Mouse (Mus musculus): ENCODE results near the gene Large1. TPM values are rescaled to one million over a fixed set of nuclear protein-coding genes. Genes with fewer than 3 reads are reported as not detected.
"Not testable (repeated sequence)": the region's sequence is repeated elsewhere in the genome, so short reads cannot be mapped to it uniquely, and the experiment has no call there.

The Large1 gene
- polyA plus RNA-seq (2012; rRNA removed) (1.1 TPM in 2 replicates), polyA plus RNA-seq (2014; fragmentation: Nextera tagmentation; extraction: Ambion mirVana) (0.56 and 0.97 TPM in 2 replicates)

DNA sequence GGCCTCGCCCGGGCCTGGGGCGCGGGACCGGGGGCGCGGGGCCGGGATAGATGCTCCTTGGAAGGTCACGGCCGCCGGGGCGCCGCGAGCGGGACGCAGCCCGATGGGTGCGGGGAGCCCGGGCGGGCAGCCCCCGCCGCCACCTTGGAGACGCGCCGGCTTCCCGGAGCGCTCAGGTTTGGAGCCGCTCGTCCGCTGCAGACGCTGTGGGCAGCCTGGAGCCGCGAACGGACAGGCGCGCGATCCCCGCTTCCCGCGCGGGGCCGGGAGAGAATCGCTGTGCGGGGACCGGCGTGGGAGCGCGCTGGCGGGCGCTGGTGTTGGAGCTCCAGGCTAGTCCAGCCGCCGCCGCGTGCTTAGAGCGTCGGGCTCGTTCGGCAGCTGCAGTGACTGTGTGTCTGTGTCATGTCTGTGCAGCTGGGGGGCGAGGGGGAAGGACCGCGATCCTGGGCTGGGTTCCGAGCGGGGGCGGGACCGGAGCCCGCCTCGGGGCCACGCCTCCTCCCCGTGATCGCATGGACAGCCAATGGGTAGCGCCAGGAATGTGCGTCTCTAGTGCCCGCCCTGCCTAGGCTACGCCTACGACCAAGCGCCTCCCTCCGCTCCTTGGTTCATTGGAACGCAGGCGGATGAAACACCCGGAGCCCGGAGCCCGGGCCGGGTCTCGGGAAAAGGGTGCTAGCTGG is at the start of gene Large1:
Gene Large1 (minus strand): TSS at position 433 of the 686 bp plus-strand sequence.
- peak; percentile 98 for ATAC-seq (ENCODE audit: insufficient read depth)
- peak within 1 kb of the TSS; percentile 73 for H3K4me2 ChIP-seq (ENCODE audit: low read depth)
- H3K4me1 ChIP-seq (replicated peaks; ENCODE audit: control insufficient read depth in 2 of 2, insufficient read depth in 2 of 2, low read length in 1 of 2), result peaks cover 0 to 4% of the 10 kb centered on the region in 2 experiments; a peak in 2 of 4 replicates
- no peak for TF ChIP-seq EP300 (IDR thresholded peaks at IDR 0.05; ENCODE audit: low read depth)
- DNase-seq (ENCODE audit: low read depth in 3 of 3, low spot score in 3 of 3), result peak; percentile 58 to 64 (median 63)
- under 1% methylated on average over 80 of the region's 84 CpGs for WGBS (ENCODE audit: insufficient replicate concordance)
- peak within 1 kb of the TSS; percentile 18 for H3K9ac ChIP-seq (replicated peaks)
- peaks cover 29% of the 10 kb centered on the region for H3K27me3 ChIP-seq (ENCODE audit: control insufficient read depth, insufficient read depth, low read length)
- no peaks in the 10 kb centered on the region for H3K9me3 ChIP-seq (ENCODE audit: control insufficient read depth, low read length)
- no peak within 1 kb of the TSS for H3K27ac ChIP-seq
- no peaks in the 10 kb centered on the region for H3K36me3 ChIP-seq (replicated peaks; ENCODE audit: control insufficient read depth, insufficient read depth, low read depth)
- peak within 1 kb of the TSS; percentile 62 to 65 for H3K4me3 ChIP-seq (ENCODE audit: insufficient read depth in 1 of 2, low read depth in 2 of 2, low read length in 2 of 2)

- Histone ChIP-seq H3K9me3 (ENCODE audit: control insufficient read depth, low read length) (no peaks in the 10 kb centered on the region), H3K27ac (no peak overlapping the region), H3K9ac (replicated peaks) (no peak overlapping the region), H3K27me3 (ENCODE audit: control insufficient read depth, insufficient read depth, low read length) (no peaks in the 10 kb centered on the region), H3K4me1 (replicated peaks; ENCODE audit: control insufficient read depth in 2 of 2, insufficient read depth in 2 of 2, low read length in 1 of 2) (no peaks in the 10 kb centered on the region), H3K4me3 (ENCODE audit: insufficient read depth in 1 of 2, low read depth in 2 of 2, low read length in 2 of 2) (no peak overlapping the region), H3K36me3 (replicated peaks; ENCODE audit: control insufficient read depth, insufficient read depth, low read depth) (no peaks in the 10 kb centered on the region), H3K4me2 (ENCODE audit: low read depth) (no peak overlapping the region)
- DNase-seq (ENCODE audit: low read depth in 3 of 3, low spot score in 3 of 3) (no peak), ATAC-seq (ENCODE audit: insufficient read depth) (no peak)
- no peak for TF ChIP-seq EP300 (IDR thresholded peaks at IDR 0.05; ENCODE audit: low read depth)
- TF ChIP-seq CTCF (IDR thresholded peaks at IDR 0.05; ENCODE audit: low read depth), result no peak
- 27% methylated on average over 1 of the region's 1 CpGs for WGBS (ENCODE audit: insufficient replicate concordance)
These were observed 47.0 kb upstream of the Large1 start for GRCm38 (mm10) chr8:73400343-73400742.

DNA sequence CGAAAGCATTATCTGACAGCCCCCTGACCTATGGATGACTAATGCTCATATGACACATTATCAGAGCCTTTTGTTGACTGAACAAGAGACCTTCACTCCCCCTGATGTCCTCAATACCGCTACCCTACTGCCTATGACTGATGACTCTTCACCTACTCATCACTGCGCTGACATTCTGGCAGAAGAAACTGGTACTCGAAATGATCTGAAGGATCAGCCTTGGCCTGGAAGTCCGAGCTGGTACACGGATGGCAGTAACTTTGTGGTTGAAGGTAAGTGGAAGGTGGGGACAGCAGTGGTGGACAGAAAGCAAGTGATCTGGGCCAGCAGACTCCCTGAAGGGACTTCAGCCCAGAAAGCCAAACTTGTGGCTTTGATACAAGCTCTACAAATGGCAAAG is 19.7 kb upstream of the Large1 start:
- 54% methylated on average over 6 of the region's 6 CpGs for WGBS (ENCODE audit: insufficient replicate concordance)
- ATAC-seq (ENCODE audit: insufficient read depth); H3K9ac ChIP-seq (replicated peaks): not testable (repeated sequence)

DNA sequence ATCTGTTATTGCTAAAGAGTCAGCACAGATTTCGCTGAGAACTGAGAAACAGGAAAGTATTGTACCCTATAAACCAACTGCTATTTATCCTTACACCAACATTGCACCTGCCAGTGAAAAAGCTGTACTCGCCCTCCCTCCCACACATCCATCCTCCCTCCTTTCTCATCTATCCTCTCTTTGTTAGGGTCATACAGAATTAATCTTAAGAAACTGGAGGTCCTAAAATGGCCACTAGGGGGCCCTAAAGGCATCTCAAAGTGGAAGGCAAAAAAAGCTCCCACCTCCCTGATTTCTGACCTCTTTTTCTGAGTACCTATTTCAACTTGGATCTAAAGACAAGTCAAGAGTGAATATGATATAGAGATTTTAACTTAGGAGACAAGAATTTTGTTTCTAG is 2.6 kb upstream of the Large1 start:
- Histone ChIP-seq H3K9ac (replicated peaks) (no peak overlapping the region), H3K4me2 (ENCODE audit: low read depth) (no peak overlapping the region), H3K27ac (no peak overlapping the region), H3K36me3 (replicated peaks; ENCODE audit: control insufficient read depth, insufficient read depth, low read depth) (no peaks in the 10 kb centered on the region), H3K9me3 (ENCODE audit: control insufficient read depth, low read length) (no peaks in the 10 kb centered on the region), H3K4me3 (ENCODE audit: insufficient read depth in 1 of 2, low read depth in 2 of 2, low read length in 2 of 2) (no peak overlapping the region), H3K4me1 (replicated peaks; ENCODE audit: control insufficient read depth in 2 of 2, insufficient read depth in 2 of 2, low read length in 1 of 2) (peaks cover 0 to 4% of the 10 kb centered on the region in 2 experiments; a peak in 2 of 4 replicates), H3K27me3 (ENCODE audit: control insufficient read depth, insufficient read depth, low read length) (peaks cover 29% of the 10 kb centered on the region)
- TF ChIP-seq EP300 (IDR thresholded peaks at IDR 0.05; ENCODE audit: low read depth) (no peak), CTCF (IDR thresholded peaks at IDR 0.05; ENCODE audit: low read depth) (peak; percentile 49)
- 16% methylated on average over 2 of the region's 2 CpGs for WGBS (ENCODE audit: insufficient replicate concordance)
- ATAC-seq (ENCODE audit: insufficient read depth) (no peak), DNase-seq (ENCODE audit: low read depth in 3 of 3, low spot score in 3 of 3) (peak in 2 of 3 experiments; percentile 9 to 10)

More for the DNA sequence above, 19.7 kb upstream of the Large1 start:
- H3K4me2 ChIP-seq (ENCODE audit: low read depth); DNase-seq (ENCODE audit: low read depth in 3 of 3, low spot score in 3 of 3); H3K4me1 ChIP-seq (replicated peaks; ENCODE audit: control insufficient read depth in 2 of 2, insufficient read depth in 2 of 2, low read length in 1 of 2); H3K27me3 ChIP-seq (ENCODE audit: control insufficient read depth, insufficient read depth, low read length); H3K36me3 ChIP-seq (replicated peaks; ENCODE audit: control insufficient read depth, insufficient read depth, low read depth); H3K27ac ChIP-seq; H3K9me3 ChIP-seq (ENCODE audit: control insufficient read depth, low read length); H3K4me3 ChIP-seq (ENCODE audit: insufficient read depth in 1 of 2, low read depth in 2 of 2, low read length in 2 of 2): not testable (repeated sequence)

- Histone ChIP-seq H3K27ac (no peak overlapping the region), H3K4me2 (ENCODE audit: low read depth) (peak overlapping the region; percentile 73), H3K9me3 (ENCODE audit: control insufficient read depth, low read length) (no peaks in the 10 kb centered on the region), H3K9ac (replicated peaks) (0 out of 2 replicates have a peak overlapping the region, but pooled peaks have one; percentile 3), H3K4me1 (replicated peaks; ENCODE audit: control insufficient read depth in 2 of 2, insufficient read depth in 2 of 2, low read length in 1 of 2) (peaks cover 0 to 4% of the 10 kb centered on the region in 2 experiments; a peak in 2 of 4 replicates), H3K36me3 (replicated peaks; ENCODE audit: control insufficient read depth, insufficient read depth, low read depth) (no peaks in the 10 kb centered on the region), H3K4me3 (ENCODE audit: insufficient read depth in 1 of 2, low read depth in 2 of 2, low read length in 2 of 2) (peak overlapping the region; percentile 62 to 65), H3K27me3 (ENCODE audit: control insufficient read depth, insufficient read depth, low read length) (peaks cover 29% of the 10 kb centered on the region)
- under 1% methylated on average over 25 of the region's 25 CpGs for WGBS (ENCODE audit: insufficient replicate concordance)
- no peak for DNase-seq (ENCODE audit: low read depth in 3 of 3, low spot score in 3 of 3)
- TF ChIP-seq EP300 (IDR thresholded peaks at IDR 0.05; ENCODE audit: low read depth) (no peak), CTCF (IDR thresholded peaks at IDR 0.05; ENCODE audit: low read depth) (no peak)
- ATAC-seq (ENCODE audit: insufficient read depth), result no peak
These were observed 1.0 kb upstream of the Large1 start for GRCm38 (mm10) chr8:73354201-73354881.
